Mouse (Mus musculus) spleen, adult 2 months (tissue): ENCODE results near the gene Arhgef3. TPM values are rescaled to one million over a fixed set of nuclear protein-coding genes. Genes with fewer than 3 reads are reported as not detected.
"Not testable (repeated sequence)": the region's sequence is repeated elsewhere in the genome, so short reads cannot be mapped to it uniquely, and the experiment has no call there.

Source experiments
- DNase-seq, 2 experiments: peaks; one replicate each; pipeline versions ENCODE4 v3.0.0 to v3.0.0-alpha.2; 2012 to 2021; ENCODE audit warnings: low spot score in 2 of 2, low read depth in 1 of 2
- H3K27ac ChIP-seq: fragments of 200-500 bp; 2 replicates; pipeline ENCODE4 v1.5.1; 2012; ENCODE audit warnings: low read length, inconsistent platforms; ENCODE audit not compliant: insufficient read depth
- H3K27me3 ChIP-seq: fragments of 200-500 bp; 2 replicates; pipeline ENCODE4 v1.6.1; 2012; ENCODE audit warnings: mild to moderate bottlenecking, moderate library complexity, low read length, inconsistent platforms; ENCODE audit not compliant: control insufficient read depth, insufficient read depth
- H3K36me3 ChIP-seq: fragments of 200-500 bp; 2 replicates; pipeline ENCODE4 v1.6.1; 2012; ENCODE audit warnings: mild to moderate bottlenecking, low read length, inconsistent platforms; ENCODE audit not compliant: control insufficient read depth, insufficient read depth
- H3K4me1 ChIP-seq: fragments of 200-500 bp; 2 replicates; pipeline ENCODE4 v1.6.1; 2011; ENCODE audit warnings: inconsistent platforms; ENCODE audit not compliant: control insufficient read depth, insufficient read depth, insufficient read length
- H3K4me3 ChIP-seq: fragments of 200-500 bp; 2 replicates; pipeline ENCODE4 v1.5.1; 2011; ENCODE audit warnings: mild to moderate bottlenecking, inconsistent platforms; ENCODE audit not compliant: insufficient read depth, insufficient read length; ENCODE audit errors: extremely low read depth
- CTCF ChIP-seq: fragments of 200-500 bp; IDR thresholded peaks from 2 replicates; pipeline ENCODE4 v1.5.1; 2011; ENCODE audit warnings: mild to moderate bottlenecking, inconsistent platforms; ENCODE audit not compliant: insufficient read depth, insufficient read length, insufficient replicate concordance; ENCODE audit errors: extremely low read depth
- POLR2A ChIP-seq: fragments of 200-500 bp; IDR thresholded peaks from 2 replicates; pipeline ENCODE4 v1.6.1; 2011; ENCODE audit warnings: low read depth, low read length, inconsistent platforms
- WGBS: fragments of 180-500 bp; shearing (Covaris S2); methylation state at CpG from one replicate; pipeline ENCODE4 v1.1.7; 2018; 5-methylcytosine and 5-hydroxymethylcytosine counted together
- polyA plus RNA-seq: library from polyadenylated mRNA; depleted of rRNA; stranded (reverse); fragments of >200 nt; gene quantifications from 2 replicates; pipeline ENCODE4 v1.2.3, GENCODE M21; 2012

The Arhgef3 gene
- polyA plus RNA-seq, 1 experiment, result 21.1 TPM

DNA sequence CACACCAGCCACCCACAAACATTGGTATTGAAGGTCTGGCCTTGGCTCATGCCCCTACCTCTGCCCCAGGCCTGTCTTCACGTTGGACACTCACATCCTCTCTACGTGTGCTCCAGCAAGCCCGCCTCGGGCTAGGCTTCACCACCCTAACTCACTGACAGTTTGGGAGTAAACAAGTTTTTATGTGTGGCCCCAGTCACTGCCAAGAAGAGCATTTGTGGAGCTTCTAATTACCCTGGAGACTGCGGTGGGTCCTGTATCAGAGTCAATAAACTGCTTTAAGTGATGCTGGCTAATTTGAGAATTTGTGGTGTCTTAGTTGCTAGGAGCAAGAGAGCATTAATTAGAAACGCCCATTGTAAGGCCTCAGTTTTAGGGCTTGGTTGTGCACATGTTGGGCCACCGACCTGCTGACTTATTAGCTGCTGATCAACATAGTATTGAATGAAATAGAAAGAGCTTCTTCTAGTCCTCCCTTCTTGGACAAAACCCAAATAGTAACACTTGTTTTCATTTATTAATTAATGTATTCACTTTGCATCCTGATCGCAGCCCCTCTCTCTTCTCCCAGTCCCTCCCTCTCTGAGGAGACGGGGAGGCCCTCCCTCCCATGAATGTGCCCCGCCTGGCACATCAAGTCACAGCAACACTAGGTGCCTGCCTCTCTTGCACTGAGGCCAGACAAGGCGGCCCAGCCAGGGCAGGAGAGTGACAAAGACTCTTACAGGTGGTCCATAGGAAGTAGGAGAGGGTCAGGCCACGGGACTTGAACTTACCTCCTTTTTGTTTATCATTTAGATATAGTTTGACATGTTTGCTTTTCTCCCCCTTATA lies 86.3 kb downstream of the Arhgef3 start:
- TF ChIP-seq POLR2A (no peak), CTCF (no peak)
- Histone ChIP-seq H3K4me3 (no peak overlapping the region), H3K27ac (no peak overlapping the region), H3K27me3 (no peaks in the 10 kb centered on the region), H3K36me3 (no peaks in the 10 kb centered on the region), H3K4me1 (no peaks in the 10 kb centered on the region)
- no peak for DNase-seq
- 91% methylated on average over 12 of the region's 12 CpGs for WGBS

DNA sequence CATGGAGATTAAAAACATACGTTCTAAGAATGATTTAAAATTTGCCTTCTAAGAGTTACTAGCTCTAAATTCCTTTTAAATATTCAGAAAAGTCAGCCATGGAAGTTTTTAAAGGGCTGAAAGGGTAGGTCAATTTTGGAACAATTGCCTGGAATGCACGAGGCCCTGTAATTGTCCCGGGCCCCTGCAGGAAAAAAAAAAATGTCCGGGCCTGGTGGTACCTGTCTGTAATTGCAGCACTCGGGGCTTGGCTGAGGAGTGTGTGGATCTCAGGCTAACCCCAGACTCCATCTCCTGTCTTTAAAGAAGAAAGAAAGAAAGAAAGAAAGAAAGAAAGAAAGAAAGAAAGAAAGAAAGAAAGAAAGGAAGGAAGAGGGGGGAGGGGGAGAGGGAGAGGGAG lies 87.1 kb downstream of the Arhgef3 start:
- 87% methylated on average over 5 of the region's 5 CpGs for WGBS
- no peaks in the 10 kb centered on the region for H3K4me1 ChIP-seq
- TF ChIP-seq CTCF (no peak), POLR2A (no peak)

DNA sequence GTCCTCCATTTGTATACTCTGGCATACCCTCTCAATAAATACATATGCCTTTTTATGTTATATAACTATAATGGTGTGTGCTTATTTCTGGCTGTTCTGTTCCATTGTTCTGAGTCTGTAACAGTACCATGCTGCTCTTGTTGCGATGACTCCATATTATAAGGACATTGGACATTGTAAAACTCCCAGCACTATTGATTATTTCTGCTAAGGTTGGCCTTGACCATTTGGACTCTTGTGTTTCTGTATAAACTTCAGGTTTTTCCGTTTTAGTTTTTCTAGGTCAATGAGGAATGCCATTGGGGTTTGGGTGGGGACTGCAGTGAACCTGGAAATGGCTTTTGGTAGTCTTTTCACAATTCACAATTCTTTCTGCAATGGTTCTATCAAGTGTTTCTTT lies 90.0 kb downstream of the Arhgef3 start:
- Histone ChIP-seq H3K27ac (no peak overlapping the region), H3K4me1 (no peaks in the 10 kb centered on the region), H3K27me3 (no peaks in the 10 kb centered on the region), H3K36me3 (no peaks in the 10 kb centered on the region), H3K4me3 (no peak overlapping the region)
- WGBS, result 90% methylated on average over 2 of the region's 2 CpGs
- no peak for DNase-seq
- TF ChIP-seq POLR2A (no peak), CTCF (no peak)

More for the DNA sequence above, 87.1 kb downstream of the Arhgef3 start:
- H3K4me3 ChIP-seq, result no peak overlapping the region
- DNase-seq, result no peak
- H3K27ac ChIP-seq, result no peak overlapping the region
- no peaks in the 10 kb centered on the region for H3K36me3 ChIP-seq
- no peaks in the 10 kb centered on the region for H3K27me3 ChIP-seq

DNA sequence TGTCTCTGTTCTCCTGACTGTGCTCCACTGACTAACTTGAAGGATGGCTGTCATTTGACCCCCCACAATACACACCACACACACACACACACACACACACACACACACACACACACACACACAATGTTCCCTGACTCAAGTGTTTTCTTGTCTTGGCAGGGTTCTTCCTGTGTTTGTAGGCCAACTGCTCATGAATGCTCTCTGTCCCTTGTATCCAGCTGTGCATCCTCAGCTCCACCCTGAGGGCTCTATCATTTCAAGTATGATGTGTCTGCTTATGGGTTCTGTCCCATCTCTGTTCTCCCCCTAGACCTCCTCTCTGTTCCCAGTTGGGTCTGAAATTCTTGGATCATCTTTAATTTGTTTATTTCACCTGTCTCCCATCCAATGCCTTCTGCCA lies 91.7 kb downstream of the Arhgef3 start:
- H3K36me3 ChIP-seq, result no peaks in the 10 kb centered on the region
- no peak overlapping the region for H3K27ac ChIP-seq
- H3K4me1 ChIP-seq, result no peaks in the 10 kb centered on the region
- no peak for DNase-seq
- H3K4me3 ChIP-seq, result no peak overlapping the region
- H3K27me3 ChIP-seq, result no peaks in the 10 kb centered on the region
- no peak for TF ChIP-seq CTCF
- TF ChIP-seq POLR2A, result no peak

DNA sequence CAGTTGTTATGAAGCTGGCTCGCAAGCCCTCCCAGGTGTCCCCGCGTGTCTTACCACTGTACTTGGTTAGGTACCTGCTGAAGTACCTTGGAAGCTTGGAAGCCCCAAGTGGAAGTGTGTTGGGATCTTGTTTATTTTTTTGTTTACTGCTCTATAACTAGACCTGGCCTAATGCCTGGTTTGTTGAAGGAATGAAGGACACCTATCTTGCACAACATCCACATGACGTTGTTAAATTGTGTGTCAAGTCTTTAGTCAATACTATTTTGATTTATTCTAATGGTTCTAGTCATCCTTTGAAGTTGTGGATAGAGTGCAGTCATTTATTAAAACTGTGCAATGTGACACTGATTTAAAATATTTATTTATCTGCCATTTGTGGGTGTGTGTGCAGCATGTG lies 94.8 kb downstream of the Arhgef3 start:
- WGBS, result 93% methylated on average over 4 of the region's 4 CpGs
- Histone ChIP-seq H3K36me3 (no peaks in the 10 kb centered on the region), H3K4me3 (no peak overlapping the region), H3K4me1 (no peaks in the 10 kb centered on the region), H3K27me3 (no peaks in the 10 kb centered on the region), H3K27ac (no peak overlapping the region)
- TF ChIP-seq POLR2A (no peak), CTCF (no peak)
- no peak for DNase-seq

DNA sequence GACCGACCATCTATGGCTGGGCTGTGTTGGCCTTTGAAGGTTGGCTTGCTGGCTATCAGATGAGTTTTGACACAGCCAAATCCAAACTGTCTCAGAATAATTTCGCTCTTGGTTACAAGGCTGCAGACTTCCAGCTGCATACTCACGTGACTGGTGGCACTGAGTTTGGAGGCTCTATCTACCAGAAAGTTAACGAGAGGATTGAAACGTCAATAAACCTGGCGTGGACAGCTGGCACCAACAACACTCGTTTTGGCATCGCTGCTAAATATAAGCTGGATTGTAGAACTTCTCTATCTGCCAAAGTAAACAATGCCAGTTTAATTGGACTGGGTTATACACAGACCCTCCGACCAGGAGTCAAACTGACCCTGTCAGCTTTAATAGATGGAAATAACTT lies 96.1 kb downstream of the Arhgef3 start:
- H3K36me3 ChIP-seq, H3K4me3 ChIP-seq, H3K27ac ChIP-seq, H3K27me3 ChIP-seq, DNase-seq, H3K4me1 ChIP-seq: not testable (repeated sequence)
- 90% methylated on average over 9 of the region's 9 CpGs for WGBS

DNA sequence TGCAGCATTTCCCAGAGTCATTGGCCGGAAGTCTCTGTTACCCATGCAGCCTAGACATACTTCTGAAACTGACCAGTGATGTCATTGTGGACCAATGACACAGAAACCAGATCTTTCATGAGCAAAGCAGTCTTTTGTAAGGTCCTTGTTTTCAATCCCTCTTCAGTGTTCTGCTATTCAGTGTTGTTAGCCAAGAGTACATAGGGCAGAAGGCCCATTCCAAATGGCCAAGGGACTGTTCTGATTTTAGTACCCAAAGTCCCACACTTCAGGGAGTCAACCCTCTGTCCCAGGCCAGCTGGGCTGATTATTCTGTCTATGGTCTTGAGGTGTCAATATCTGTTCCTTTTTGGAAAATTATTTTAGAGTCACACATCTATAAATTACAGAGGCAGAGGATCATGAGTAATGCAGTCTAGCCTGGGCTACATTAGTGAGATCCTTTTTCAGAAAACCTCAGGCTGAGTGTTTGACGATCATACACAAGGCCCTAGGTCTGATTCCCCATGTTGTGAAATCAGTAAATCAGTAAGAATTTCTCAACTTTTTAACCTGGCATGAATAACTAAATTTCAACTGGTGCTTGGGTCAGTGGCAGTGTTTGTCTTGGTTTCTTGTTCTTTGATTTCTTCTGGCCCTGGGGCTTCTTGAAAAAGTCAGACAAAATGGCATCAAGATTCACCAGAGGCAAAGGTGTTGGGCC lies 97.2 kb downstream of the Arhgef3 start:
- no peak for TF ChIP-seq CTCF
- TF ChIP-seq POLR2A, result no peak
- no peaks in the 10 kb centered on the region for H3K36me3 ChIP-seq
- no peak overlapping the region for H3K27ac ChIP-seq
- no peak overlapping the region for H3K4me3 ChIP-seq
- H3K27me3 ChIP-seq, result no peaks in the 10 kb centered on the region
- no peak for DNase-seq
- 91% methylated on average over 2 of the region's 2 CpGs for WGBS
- no peaks in the 10 kb centered on the region for H3K4me1 ChIP-seq
